ENCODE assay signal across 8 mouse cellular contexts in the genomic region with DNA sequence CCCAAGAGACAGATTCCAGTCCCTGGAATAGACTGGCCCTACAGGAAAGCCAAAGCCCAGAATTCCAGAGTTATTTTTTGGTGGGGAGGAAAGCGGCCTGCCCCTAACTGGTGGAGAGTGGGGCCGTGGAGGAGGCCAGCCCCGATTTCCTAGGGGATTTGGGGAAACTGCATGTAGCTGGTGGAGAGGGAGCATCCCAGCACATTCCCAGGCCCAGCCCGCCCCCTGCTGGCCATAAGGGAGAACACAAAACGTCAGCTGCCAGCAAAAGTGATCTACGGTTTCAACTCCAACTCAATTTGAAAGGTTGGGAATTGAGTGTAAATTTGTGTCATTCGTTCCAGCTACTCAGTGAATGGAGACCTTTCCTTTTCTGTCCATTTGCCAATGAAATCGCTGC. TPM values are rescaled to one million over a fixed set of nuclear protein-coding genes. Genes with fewer than 3 reads are reported as not detected.
DNase-seq lines count a peak whose midpoint lies in the region; ATAC-seq and TF ChIP-seq lines count a peak whose summit lies in the region.

No protein-coding gene starts in this region.

- no peaks in the 10 kb centered on the region for H3K4me1 ChIP-seq in MEL (ENCODE audit: control insufficient read depth in 1 of 2, insufficient read depth in 2 of 2, low read length in 2 of 2)
- no peaks in the 10 kb centered on the region for H3K4me1 ChIP-seq in liver, embryonic 14.5 days (replicated peaks; ENCODE audit: control insufficient read depth in 2 of 2, insufficient read depth in 2 of 2, low read length in 1 of 2)

- no peak overlapping the region for H3K27ac ChIP-seq in MEL (ENCODE audit: control insufficient read depth, low read depth, low read length)
- H3K27ac ChIP-seq in liver, embryonic 14.5 days = no peak overlapping the region

- H3K27me3 ChIP-seq in MEL (ENCODE audit: control insufficient read depth in 1 of 2, insufficient read depth in 2 of 2, low read length in 2 of 2) = peaks cover 0 to 4% of the 10 kb centered on the region in 2 experiments; a peak in 2 of 4 replicates
- no peaks in the 10 kb centered on the region for H3K27me3 ChIP-seq in liver, embryonic 14.5 days (ENCODE audit: control insufficient read depth, insufficient read depth, low read length)

- peak; percentile 73 to 95 (median 86) for TF ChIP-seq CTCF in MEL (IDR thresholded peaks at IDR 0.05 in 2 of 3, conservative IDR thresholded peaks at IDR 0.05 in 1 of 3; ENCODE audit: control insufficient read depth in 1 of 3, insufficient read depth in 1 of 3, low read depth in 2 of 3, low read length in 3 of 3, poor library complexity in 1 of 3, severe bottlenecking in 1 of 3)
- peak; percentile 85 for TF ChIP-seq CTCF in liver, embryonic 14.5 days (IDR thresholded peaks at IDR 0.05; ENCODE audit: low read depth)

- no peak overlapping the region for H3K4me3 ChIP-seq in MEL (ENCODE audit: control insufficient read depth in 1 of 2, insufficient read depth in 1 of 2, low read depth in 2 of 2, low read length in 2 of 2)
- H3K4me3 ChIP-seq in liver, embryonic 14.5 days (ENCODE audit: insufficient read depth in 1 of 2, low read depth in 2 of 2, low read length in 2 of 2) = no peak overlapping the region

- TF ChIP-seq EP300 in MEL (IDR thresholded peaks at IDR 0.05; ENCODE audit: low read depth in 1 of 2, low read length in 2 of 2) = no peak
- TF ChIP-seq EP300 in liver, embryonic 14.5 days (IDR thresholded peaks at IDR 0.05; ENCODE audit: low read depth) = no peak

- TF ChIP-seq RAD21 in MEL (IDR thresholded peaks at IDR 0.05; ENCODE audit: low read depth, low read length) = peak; percentile 88

- ATAC-seq in liver, embryonic 14.5 days (ENCODE audit: insufficient read depth) = no peak

- no peak overlapping the region for H3K4me2 ChIP-seq in liver, embryonic 14.5 days (ENCODE audit: low read depth)

- 10% methylated on average over 8 of the region's 8 CpGs for WGBS in liver, embryonic 14.5 days (ENCODE audit: insufficient replicate concordance)

- DNase-seq in A20 (ENCODE audit: low read depth, low spot score) = peak; percentile 40
- DNase-seq in MEL (ENCODE audit: low read depth, low spot score) = peak; percentile 52
- DNase-seq in cerebellum, adult 8-10 months = peak; percentile 79
- peak; percentile 45 to 83 for DNase-seq in frontal cortex, postnatal 14 days (ENCODE audit: low spot score in 2 of 2)
- DNase-seq in kidney, postnatal 14 days = peak; percentile 75
- no peak for DNase-seq in liver, embryonic 14.5 days (ENCODE audit: low read depth in 3 of 3, low spot score in 3 of 3)
- peak; percentile 88 to 91 for DNase-seq in right cerebral cortex, postnatal 10 days (ENCODE audit: low spot score in 2 of 2)
- DNase-seq in spleen, postnatal 4 days (ENCODE audit: low spot score in 2 of 2) = no peak

- no peaks in the 10 kb centered on the region for H3K9me3 ChIP-seq in MEL (replicated peaks; ENCODE audit: insufficient read depth, low read length)
- H3K9me3 ChIP-seq in liver, embryonic 14.5 days (ENCODE audit: control insufficient read depth, low read length) = no peaks in the 10 kb centered on the region

- no peaks in the 10 kb centered on the region for H3K79me2 ChIP-seq in MEL (ENCODE audit: control insufficient read depth, insufficient read depth, low read length, poor library complexity)

- H3K36me3 ChIP-seq in MEL (ENCODE audit: control insufficient read depth in 1 of 2, insufficient read depth in 2 of 2, low read length in 2 of 2) = no peaks in the 10 kb centered on the region
- H3K36me3 ChIP-seq in liver, embryonic 14.5 days (replicated peaks; ENCODE audit: control insufficient read depth, insufficient read depth, low read depth) = no peaks in the 10 kb centered on the region

- no peak for TF ChIP-seq POLR2A in MEL (IDR thresholded peaks at IDR 0.05; ENCODE audit: control insufficient read depth in 1 of 2, insufficient read depth in 1 of 2, low read depth in 1 of 2, low read length in 2 of 2, poor library complexity in 1 of 2)

- H3K9ac ChIP-seq in MEL (ENCODE audit: control insufficient read depth, low read depth, low read length, poor library complexity, severe bottlenecking) = no peak overlapping the region
- H3K9ac ChIP-seq in liver, embryonic 14.5 days (replicated peaks) = no peak overlapping the region

TF ChIP-seq in MEL, 35 proteins besides CTCF, POLR2A, EP300 and RAD21:
- TF ChIP-seq SMC3 (IDR thresholded peaks at IDR 0.05; ENCODE audit: low read depth, low read length) = peak; percentile 84
- TF ChIP-seq KAT2A (conservative IDR thresholded peaks at IDR 0.05; ENCODE audit: low read depth, low read length) = no peak
- no peak for TF ChIP-seq ZMIZ1 (IDR thresholded peaks at IDR 0.05; ENCODE audit: low read depth, low read length)
- TF ChIP-seq POLR2AphosphoS5 (IDR thresholded peaks at IDR 0.05; ENCODE audit: borderline replicate concordance, low read depth, low read length) = no peak
- peak; percentile 75 for TF ChIP-seq ZC3H11A (IDR thresholded peaks at IDR 0.05; ENCODE audit: low read depth, low read length)
- TF ChIP-seq GABPA (IDR thresholded peaks at IDR 0.05; ENCODE audit: low read depth, low read length) = no peak
- no peak for TF ChIP-seq POLR2AphosphoS2 (IDR thresholded peaks at IDR 0.05; ENCODE audit: low read length)
- no peak for TF ChIP-seq MYB (IDR thresholded peaks at IDR 0.05; ENCODE audit: low read depth, low read length)
- TF ChIP-seq ZKSCAN1 (IDR thresholded peaks at IDR 0.05; ENCODE audit: low read depth, low read length) = no peak
- no peak for TF ChIP-seq CHD1 (IDR thresholded peaks at IDR 0.05; ENCODE audit: low read depth, low read length)
- no peak for TF ChIP-seq E2F4 (IDR thresholded peaks at IDR 0.05; ENCODE audit: borderline replicate concordance, low read depth, low read length)
- TF ChIP-seq ELF1 (IDR thresholded peaks at IDR 0.05; ENCODE audit: low read depth, low read length) = no peak
- TF ChIP-seq GATA1 (IDR thresholded peaks at IDR 0.05; ENCODE audit: low read depth, low read length) = no peak
- TF ChIP-seq USF1 (IDR thresholded peaks at IDR 0.05; ENCODE audit: low read depth, low read length) = no peak

RNA-seq across cellular contexts. Expression of a gene that starts 58.9 kb away (rescaled TPM):
- not detected in 2 replicates for total RNA-seq in MEL (2012; rRNA removed)
- polyA plus RNA-seq in MEL (2012; ENCODE audit: insufficient read depth in 1 of 2, insufficient read length in 2 of 2, low read depth in 1 of 2, low replicate concordance in 2 of 2, missing spikeins in 1 of 2) = not detected
- 0.04 TPM in 1 of 2 replicates, not detected in the other for polyA plus RNA-seq in liver, embryonic 14.5 days (2012; rRNA removed)
- not detected in 2 replicates for polyA plus RNA-seq in liver, embryonic 14.5 days (2014; fragmentation: Nextera tagmentation; extraction: Ambion mirVana)

Comparison
In these comparisons a context has a peak if more than half of its experiments do, and no peak if none do; other contexts are left out.
1. DNase-seq: peak in A20 (single experiment), MEL (single experiment), cerebellum, adult 8-10 months (single experiment), frontal cortex, postnatal 14 days (2 of 2), kidney, postnatal 14 days (single experiment) and right cerebral cortex, postnatal 10 days (2 of 2); none in liver, embryonic 14.5 days (0 of 3) and spleen, postnatal 4 days (0 of 2).